Mouse (Mus musculus) liver, adult (tissue): ENCODE data around the gene Pradc1.

Experiments
- GATA4 ChIP-seq: IDR thresholded peaks from 2 replicates; pipeline ENCODE4 v1.6.1; 2014; ENCODE audit warnings: mild to moderate bottlenecking, low read length; ENCODE audit not compliant: insufficient replicate concordance

The Pradc1 gene

GRCm38 (mm10) chr6:85471962-85472361 is 20.2 kb upstream of the Pradc1 start:
- TF ChIP-seq GATA4, result no peak

- TF ChIP-seq GATA4, result no peak
Observed at GRCm38 (mm10) chr6:85469660-85470430, 18.1 kb upstream of the Pradc1 start.

GRCm38 (mm10) chr6:85465381-85465780 is 13.6 kb upstream of the Pradc1 start:
- no peak for TF ChIP-seq GATA4

GRCm38 (mm10) chr6:85459621-85460020 is 7.9 kb upstream of the Pradc1 start:
- no peak for TF ChIP-seq GATA4

GRCm38 (mm10) chr6:85452816-85453215 is 1.0 kb upstream of the Pradc1 start:
- TF ChIP-seq GATA4, result no peak

- no peak for TF ChIP-seq GATA4
Observed at GRCm38 (mm10) chr6:85452411-85452665, 568 bp upstream of the Pradc1 start.

DNA sequence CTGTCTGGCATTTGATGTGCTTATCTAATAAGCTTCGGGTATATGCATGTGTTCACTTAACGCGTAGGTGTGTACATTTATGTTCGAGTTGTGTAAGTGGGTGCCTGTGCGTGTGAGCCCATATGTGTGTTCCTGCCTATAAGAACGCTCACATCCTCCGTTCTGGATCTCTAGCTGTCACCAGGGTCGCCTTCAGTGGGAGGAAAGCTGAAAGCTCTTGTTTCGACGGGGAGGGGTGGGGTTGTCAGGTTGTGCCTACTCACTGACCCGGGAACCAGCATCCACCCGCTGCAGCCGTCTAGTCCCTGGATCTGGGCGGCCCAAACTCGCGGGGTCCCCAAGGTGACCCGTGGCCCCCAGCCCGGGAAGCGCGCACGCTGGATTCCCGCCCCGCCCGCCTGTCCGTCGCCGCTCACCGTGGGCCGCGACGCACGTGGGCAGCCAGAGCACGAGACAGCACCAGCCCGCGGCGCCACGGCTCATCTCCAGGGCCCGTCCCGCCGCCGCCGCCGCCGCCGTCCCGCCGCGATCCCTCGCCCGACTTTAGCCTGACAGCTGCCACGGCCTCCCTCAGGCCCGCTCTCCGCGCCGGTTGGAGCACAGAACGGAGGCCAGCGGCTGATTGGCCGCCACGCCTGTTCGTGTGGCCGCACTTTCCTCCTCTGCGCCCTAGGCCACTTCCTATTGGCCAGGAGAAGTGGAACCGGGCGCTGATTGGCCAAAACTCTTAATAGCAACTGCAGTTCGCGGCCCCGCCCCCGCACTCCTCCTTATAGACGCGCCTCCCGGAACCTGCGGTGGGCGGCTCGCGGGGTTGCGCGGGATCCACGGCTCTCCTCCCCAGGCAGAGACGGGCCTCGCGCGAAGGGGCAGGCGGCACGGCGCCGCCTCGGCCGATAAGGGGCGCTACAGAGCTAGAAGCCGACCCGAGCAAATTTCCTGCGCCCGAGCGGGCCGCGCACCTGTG is 790 bp downstream of the Pradc1 start, which contains the start of gene Cct7:
Gene Cct7, plus strand, starts transcription at position 818 of the 967 bp plus-strand sequence.
- TF ChIP-seq GATA4, result no peak

GRCm38 (mm10) chr6:85447351-85447750 is 4.4 kb downstream of the Pradc1 start:
- no peak for TF ChIP-seq GATA4

GRCm38 (mm10) chr6:85445286-85445685 is 6.5 kb downstream of the Pradc1 start:
- TF ChIP-seq GATA4, result no peak

DNA sequence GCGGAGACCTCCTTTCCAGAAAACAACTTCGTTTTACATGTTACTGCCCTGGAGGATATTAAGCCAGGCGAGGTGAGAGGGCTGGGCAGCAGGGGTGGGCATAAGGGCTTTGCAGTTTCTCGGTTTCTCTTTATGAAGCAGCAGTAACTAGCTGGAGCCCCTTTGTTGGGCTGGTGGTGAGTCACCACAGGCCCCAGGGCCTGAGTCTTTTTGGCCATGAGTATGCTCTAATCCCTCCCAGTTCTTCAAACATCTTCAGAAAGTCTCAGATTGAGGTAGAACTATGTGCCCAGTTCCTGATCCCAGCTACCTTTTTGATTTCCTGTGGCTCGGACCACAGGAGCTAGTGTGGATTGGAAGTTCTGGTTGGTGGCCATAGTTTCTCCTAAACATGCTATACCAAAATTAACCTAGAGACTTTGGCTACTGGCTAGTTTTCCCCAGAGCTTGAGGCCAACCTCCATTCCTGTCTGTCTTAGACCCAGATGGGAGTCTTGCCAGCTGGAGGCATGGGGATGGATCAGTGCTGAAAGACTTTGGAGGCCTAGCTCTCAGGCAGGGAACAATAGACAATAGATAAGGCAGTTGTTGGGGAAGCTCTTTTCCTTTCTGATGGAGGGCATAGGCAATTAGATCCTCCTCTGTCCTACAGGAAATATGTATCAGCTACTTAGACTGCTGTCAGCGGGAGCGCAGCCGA is 7.4 kb downstream of the Pradc1 start:
- TF ChIP-seq GATA4, result no peak

- TF ChIP-seq GATA4, result no peak
Observed at GRCm38 (mm10) chr6:85443488-85444233, 8.1 kb downstream of the Pradc1 start.

GRCm38 (mm10) chr6:85441142-85441541 is 10.6 kb downstream of the Pradc1 start:
- TF ChIP-seq GATA4, result no peak

DNA sequence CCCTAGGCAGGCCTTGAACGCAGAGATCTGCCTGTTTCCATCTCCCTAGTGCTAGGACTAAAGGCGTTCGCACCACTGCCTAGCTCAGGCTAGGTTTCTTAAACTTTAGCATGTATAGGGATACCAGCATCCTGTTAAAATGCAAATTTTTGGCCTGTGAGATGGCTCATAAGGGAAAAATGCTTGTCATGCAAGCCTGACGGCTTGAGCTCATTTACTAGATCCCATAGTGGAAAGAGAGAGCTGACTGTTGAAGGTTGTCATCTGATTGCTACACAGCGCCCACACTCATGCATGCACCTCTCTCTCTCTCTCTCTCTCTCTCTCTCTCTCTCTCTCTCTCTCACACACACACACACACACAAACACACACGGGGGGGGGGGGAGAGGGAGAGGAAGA is 15.1 kb downstream of the Pradc1 start:
- TF ChIP-seq GATA4, result no peak

DNA sequence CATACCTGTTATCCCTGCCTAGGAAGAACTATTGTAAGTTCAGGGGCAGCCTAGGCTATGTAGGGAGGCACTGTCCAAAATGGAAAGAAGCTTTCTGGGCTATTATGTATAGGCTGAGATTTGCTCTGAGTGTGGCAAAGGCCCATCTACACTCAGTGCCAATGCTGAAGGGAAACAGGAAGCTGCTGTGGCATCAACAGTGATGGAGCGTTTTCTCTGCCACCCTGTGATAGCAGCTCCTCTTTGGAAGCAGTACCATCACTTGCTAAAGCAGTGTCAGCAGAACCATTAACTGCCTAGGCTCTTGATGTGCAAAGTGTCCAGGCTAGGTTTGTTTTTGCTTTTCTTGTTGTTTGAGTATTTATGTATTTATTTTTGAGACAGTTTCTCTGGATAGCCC is 15.6 kb downstream of the Pradc1 start:
- TF ChIP-seq GATA4, result no peak

GRCm38 (mm10) chr6:85433865-85434264 is 17.9 kb downstream of the Pradc1 start:
- no peak for TF ChIP-seq GATA4
